ENCODE assay signal across 8 mouse cellular contexts in the genomic region with DNA sequence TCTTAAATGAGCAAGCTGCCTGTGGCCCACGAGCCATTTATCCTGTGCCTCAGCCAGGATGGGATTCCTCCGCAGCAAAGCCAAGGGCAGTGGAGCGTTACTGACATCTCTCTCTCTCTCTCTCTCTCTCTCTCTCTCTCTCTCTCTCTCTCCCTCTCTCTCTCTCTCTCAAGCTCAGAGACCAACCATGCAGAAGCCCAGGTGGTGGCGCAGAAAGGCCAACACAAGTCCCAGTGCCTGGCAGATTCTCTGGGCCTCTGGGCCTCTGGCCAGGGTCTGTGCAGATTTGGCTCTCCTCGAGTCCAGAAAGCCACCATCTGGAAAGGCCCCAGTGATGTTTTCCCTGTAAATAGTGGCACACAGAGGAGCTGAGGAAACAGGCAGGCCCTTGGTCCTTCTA.
A peak's percentile ranks its signal among the peaks of the same experiment; 100 is the strongest.
DNase-seq lines count a peak whose midpoint lies in the region; ATAC-seq and TF ChIP-seq lines count a peak whose summit lies in the region.

No protein-coding gene starts in this region.

- 4% methylated on average over 5 of the region's 5 CpGs for WGBS in cerebellum, adult 2 months
- WGBS in limb, embryonic 14.5 days, result 63% methylated on average over 5 of the region's 5 CpGs

- no peak overlapping the region for H3K9ac ChIP-seq in limb, embryonic 14.5 days (ENCODE audit: low read depth, low read length, severe bottlenecking)

- no peaks in the 10 kb centered on the region; the same call in 1 of the 2 replicates for H3K27me3 ChIP-seq in cerebellum, adult 2 months (ENCODE audit: control insufficient read depth, insufficient read depth, low read length)
- H3K27me3 ChIP-seq in limb, embryonic 14.5 days (ENCODE audit: control insufficient read depth, insufficient read depth, low read length), result no peaks in the 10 kb centered on the region

- H3K4me3 ChIP-seq in cerebellum, adult 2 months (replicated peaks; ENCODE audit: insufficient read depth, low read depth, low read length), result no peak overlapping the region
- no peak overlapping the region for H3K4me3 ChIP-seq in limb, embryonic 14.5 days (replicated peaks; ENCODE audit: low read length)

- no peak overlapping the region for H3K4me2 ChIP-seq in limb, embryonic 14.5 days (replicated peaks; ENCODE audit: low read depth, low read length, severe bottlenecking)

- H3K4me1 ChIP-seq in cerebellum, adult 2 months (ENCODE audit: control insufficient read depth, insufficient read depth, low read length), result peaks cover 6% of the 10 kb centered on the region
- H3K4me1 ChIP-seq in limb, embryonic 14.5 days (ENCODE audit: control insufficient read depth, insufficient read depth, low read length), result peaks cover 11% of the 10 kb centered on the region; the same call in 1 of the 2 replicates

- no peak overlapping the region for H3K27ac ChIP-seq in cerebellum, adult 2 months (ENCODE audit: insufficient read depth, low read length)
- no peak overlapping the region for H3K27ac ChIP-seq in limb, embryonic 14.5 days (replicated peaks; ENCODE audit: low read depth, low read length)

- H3K36me3 ChIP-seq in limb, embryonic 14.5 days (ENCODE audit: control insufficient read depth, insufficient read depth, low read length), result no peaks in the 10 kb centered on the region

- no peaks in the 10 kb centered on the region for H3K9me3 ChIP-seq in limb, embryonic 14.5 days (ENCODE audit: control insufficient read depth, low read length)

- peak; percentile 36 for DNase-seq in adrenal gland, adult 2 months
- no peak for DNase-seq in adrenal gland, adult 18-20 months (ENCODE audit: low spot score in 2 of 2)
- DNase-seq in cerebellum, adult 2 months, result peak; percentile 62 to 77
- DNase-seq in gastrocnemius, postnatal 14 days, result peak; percentile 72
- peak; percentile 41 for DNase-seq in kidney, adult 18-20 months
- peak; percentile 49 for DNase-seq in limb, embryonic 14.5 days (ENCODE audit: low spot score)
- DNase-seq in skeletal muscle tissue, adult 2 months (ENCODE audit: low read depth, low spot score), result peak; percentile 57
- no peak for DNase-seq in urinary bladder, postnatal 25 days (ENCODE audit: low spot score)

- intact Hi-C loops in gastrocnemius, postnatal 14 days (cut with DNase I; ENCODE audit: low total_unique reads), result loop anchor here (10.0 kb wide), 1 partner anchor 439 kb away; no protein-coding TSS in a partner anchor

- no peak for TF ChIP-seq CTCF in cerebellum, adult 2 months (IDR thresholded peaks at IDR 0.05; ENCODE audit: borderline replicate concordance, insufficient read depth, low read depth, low read length)

- no peak for TF ChIP-seq POLR2A in cerebellum, adult 2 months (IDR thresholded peaks at IDR 0.05; ENCODE audit: borderline replicate concordance, insufficient read depth, low read length)
- TF ChIP-seq POLR2A in limb, embryonic 14.5 days (IDR thresholded peaks at IDR 0.05; ENCODE audit: borderline replicate concordance, extremely low read depth, insufficient read depth, insufficient read length), result no peak

- ATAC-seq in limb, embryonic 14.5 days (ENCODE audit: low FRiP score, low read depth), result no peak

Comparison
In these comparisons a context has a peak if more than half of its experiments do, and no peak if none do; other contexts are left out.
1. DNase-seq: peak in adrenal gland, adult 2 months (single experiment), cerebellum, adult 2 months (2 of 2), gastrocnemius, postnatal 14 days (single experiment), kidney, adult 18-20 months (single experiment), limb, embryonic 14.5 days (single experiment) and skeletal muscle tissue, adult 2 months (single experiment); none in adrenal gland, adult 18-20 months (0 of 2) and urinary bladder, postnatal 25 days (single experiment).